Mouse (Mus musculus) ES-Bruce4 (cell line): ENCODE measurements around the gene Rplp0.

Experiments used
- CTCF ChIP-seq: IDR thresholded peaks from one replicate; pipeline ENCODE4 v1.8.1; 2011; ENCODE audit warnings: low read depth, low read length
- EP300 ChIP-seq: IDR thresholded peaks from 2 replicates; pipeline ENCODE4 v1.6.1; 2011; ENCODE audit warnings: low read depth, low read length; ENCODE audit not compliant: insufficient read depth
- POLR2A ChIP-seq: IDR thresholded peaks from one replicate; pipeline ENCODE4 v1.8.1; 2011; ENCODE audit warnings: low read length; ENCODE audit not compliant: insufficient read depth

GRCm38 (mm10) chr5:115525416-115525815 lies 33.9 kb upstream of the Rplp0 start:
- no peak for TF ChIP-seq CTCF
- no peak for TF ChIP-seq POLR2A
- no peak for TF ChIP-seq EP300
